Mouse (Mus musculus): Measurements from ENCODE around the gene Exog.

DNA sequence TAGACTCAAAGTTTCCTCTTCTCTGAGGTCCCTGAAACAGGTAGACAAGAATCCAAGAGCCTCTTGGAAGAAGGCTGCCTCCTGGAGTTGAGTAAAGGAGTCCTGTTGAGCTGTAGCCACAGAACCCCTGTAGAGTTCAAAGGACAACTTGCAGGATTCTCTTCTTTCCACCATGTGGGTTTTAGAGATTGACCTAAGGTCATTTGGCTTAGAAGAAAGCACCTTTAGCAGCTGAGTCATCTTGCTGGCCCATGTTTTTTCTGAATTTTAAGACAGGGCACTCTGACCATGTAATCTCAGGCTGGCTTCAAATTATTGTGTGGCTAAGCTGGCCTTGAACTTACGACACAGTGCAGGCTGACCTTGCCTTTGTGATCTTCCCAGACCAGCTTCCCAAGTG, 28.3 kb downstream of the Exog start:
- TF ChIP-seq CTCF (IDR thresholded peaks at IDR 0.05; ENCODE audit: control insufficient read depth, insufficient read depth, insufficient replicate concordance, low read depth, low read length): no peak
- TF ChIP-seq POLR2A (IDR thresholded peaks at IDR 0.05; ENCODE audit: control insufficient read depth, low read depth, low read length): no peak
